Mouse (Mus musculus): ENCODE measurements around the gene Trmt2b. TPM values are rescaled to one million over a fixed set of nuclear protein-coding genes. Genes with fewer than 3 reads are reported as not detected.
A peak's percentile ranks its signal among the peaks of the same experiment; 100 is the strongest.
"Not testable (repeated sequence)": the region's sequence is repeated elsewhere in the genome, so short reads cannot be mapped to it uniquely, and the experiment has no call there.

Trmt2b gene
- total RNA-seq (2021) = 1 to 10 TPM; 6.7 to 10.0 TPM
- long read RNA-seq, transcript Trmt2b-202 (13 exons, 3,119 nt) = major isoform, 14 of 19 reads
- long read RNA-seq, partial matches to known transcripts = 2 of 19 reads
- long read RNA-seq, other reads (novel, unspliced or antisense) = 2 of 19 reads

GRCm38 (mm10) chrX:134276275-134277160, at the start of gene Trmt2b:
Trmt2b (minus strand) TSS chrX:134276984.
- peak in 1 of 2 experiments; percentile 39 for DNase-seq (ENCODE audit: low spot score in 2 of 2)

- DNase-seq (ENCODE audit: low spot score in 2 of 2) = peak in 1 of 2 experiments; percentile 29
These were observed 42.6 kb upstream of the Trmt2b start for GRCm38 (mm10) chrX:134319153-134319932.

GRCm38 (mm10) chrX:134311193-134311592, 34.4 kb upstream of the Trmt2b start:
- DNase-seq (ENCODE audit: low spot score in 2 of 2) = not testable (repeated sequence)

- no peak for DNase-seq (ENCODE audit: low spot score in 2 of 2)
These were observed 31.5 kb upstream of the Trmt2b start for GRCm38 (mm10) chrX:134308275-134308634.

GRCm38 (mm10) chrX:134307534-134308274, 30.9 kb upstream of the Trmt2b start, which contains the start of gene Cenpi:
Cenpi (plus strand) TSS chrX:134308084.
- peak; percentile 79 to 87 for DNase-seq (ENCODE audit: low spot score in 2 of 2)

GRCm38 (mm10) chrX:134303287-134303686, 26.5 kb upstream of the Trmt2b start:
- DNase-seq (ENCODE audit: low spot score in 2 of 2) = no peak

- no peak for DNase-seq (ENCODE audit: low spot score in 2 of 2)
These were observed 23.4 kb upstream of the Trmt2b start for GRCm38 (mm10) chrX:134300219-134300618.

- peak in 1 of 2 experiments; percentile 3 for DNase-seq (ENCODE audit: low spot score in 2 of 2)
These were observed 20.4 kb upstream of the Trmt2b start for GRCm38 (mm10) chrX:134297195-134297594.

GRCm38 (mm10) chrX:134296737-134297136, 20.0 kb upstream of the Trmt2b start:
- peak in 1 of 2 experiments; percentile 3 for DNase-seq (ENCODE audit: low spot score in 2 of 2)

GRCm38 (mm10) chrX:134296301-134296700, 19.5 kb upstream of the Trmt2b start:
- peak in 1 of 2 experiments; percentile 8 for DNase-seq (ENCODE audit: low spot score in 2 of 2)

- DNase-seq (ENCODE audit: low spot score in 2 of 2) = no peak
These were observed 10.5 kb upstream of the Trmt2b start for GRCm38 (mm10) chrX:134287305-134287704.

- DNase-seq (ENCODE audit: low spot score in 2 of 2) = no peak
These were observed 9.0 kb upstream of the Trmt2b start for GRCm38 (mm10) chrX:134285791-134286190.

- DNase-seq (ENCODE audit: low spot score in 2 of 2) = no peak
These were observed 8.3 kb upstream of the Trmt2b start for GRCm38 (mm10) chrX:134285102-134285501.

- DNase-seq (ENCODE audit: low spot score in 2 of 2) = no peak
These were observed 3.7 kb upstream of the Trmt2b start for GRCm38 (mm10) chrX:134280531-134280930.

GRCm38 (mm10) chrX:134275715-134276114, 1.1 kb downstream of the Trmt2b start:
- no peak for DNase-seq (ENCODE audit: low spot score in 2 of 2)

- DNase-seq (ENCODE audit: low spot score in 2 of 2) = no peak
These were observed 14.7 kb downstream of the Trmt2b start for GRCm38 (mm10) chrX:134262129-134262528.

GRCm38 (mm10) chrX:134261191-134261590, 15.6 kb downstream of the Trmt2b start:
- no peak for DNase-seq (ENCODE audit: low spot score in 2 of 2)

GRCm38 (mm10) chrX:134248202-134248601, 28.6 kb downstream of the Trmt2b start:
- no peak for DNase-seq (ENCODE audit: low spot score in 2 of 2)

- DNase-seq (ENCODE audit: low spot score in 2 of 2) = no peak
These were observed 30.8 kb downstream of the Trmt2b start for GRCm38 (mm10) chrX:134245946-134246345.

GRCm38 (mm10) chrX:134238266-134238665, 38.5 kb downstream of the Trmt2b start:
- no peak for DNase-seq (ENCODE audit: low spot score in 2 of 2)

- DNase-seq (ENCODE audit: low spot score in 2 of 2) = no peak
These were observed 43.7 kb downstream of the Trmt2b start for GRCm38 (mm10) chrX:134233048-134233447.

All from layer of hippocampus, adult 18-20 months (tissue).